Mouse (Mus musculus): Measurements from ENCODE around the gene Gm3542. TPM values are rescaled to one million over a fixed set of nuclear protein-coding genes. Genes with fewer than 3 reads are reported as not detected.
"Not testable (repeated sequence)": the region's sequence is repeated elsewhere in the genome, so short reads cannot be mapped to it uniquely, and the experiment has no call there.

Gm3542 gene
- total RNA-seq (2017), result not detected in 3 replicates

DNA sequence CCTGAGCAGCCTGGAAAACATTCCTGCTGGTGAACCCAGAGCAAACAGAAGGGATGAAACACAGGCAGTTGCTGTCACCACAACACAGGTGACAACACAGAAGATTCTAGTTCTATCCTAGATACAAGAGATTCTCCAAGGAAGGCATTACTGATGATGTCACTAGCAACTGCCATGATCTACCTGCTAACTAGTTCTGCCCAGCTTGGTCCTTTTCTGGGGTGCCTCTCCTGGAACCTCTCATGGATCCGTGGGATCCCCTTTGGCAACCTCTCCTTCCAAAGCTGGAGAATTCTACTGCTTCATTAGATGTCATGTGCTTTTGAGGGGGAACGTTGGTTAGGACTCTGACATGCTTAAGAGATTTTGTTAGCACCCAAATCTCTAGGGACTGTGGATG is at the start of gene Gm3542:
Gene Gm3542, minus strand, starts transcription at position 101 of the 400 bp plus-strand sequence.
- not testable (repeated sequence) for ATAC-seq (replicated peaks; ENCODE audit: insufficient number of reproducible peaks, low FRiP score, low TSS enrichment, poor library complexity, severe bottlenecking)

Other genes with a start within 250 kb of the Gm3542 start
- gene Gm8279, start 203.4 kb downstream of the Gm3542 start, total RNA-seq (2017), result not detected in 3 replicates
- gene Gm3317, start 170.4 kb downstream of the Gm3542 start, total RNA-seq (2017), result not detected in 3 replicates
- not detected in 3 replicates for gene Gm8271, start 149.1 kb downstream of the Gm3542 start, total RNA-seq (2017)
- gene Gm3526, start 74.3 kb downstream of the Gm3542 start, total RNA-seq (2017), result not detected in 3 replicates
- gene Gm3500, start 54.1 kb upstream of the Gm3542 start, total RNA-seq (2017), result not detected in 3 replicates
- not detected in 3 replicates for gene Gm3194, start 120.5 kb upstream of the Gm3542 start, total RNA-seq (2017)
- not detected in 3 replicates for gene Gm8246, start 142.9 kb upstream of the Gm3542 start, total RNA-seq (2017)
- not detected in 3 replicates for gene Gm3187, start 149.3 kb upstream of the Gm3542 start, total RNA-seq (2017)
- gene Gm3488, start 166.7 kb upstream of the Gm3542 start, total RNA-seq (2017), result not detected in 3 replicates
- gene Gm3532, start 203.6 kb upstream of the Gm3542 start, total RNA-seq (2017), result not detected in 3 replicates